Mouse (Mus musculus) bone marrow macrophage, adult 2 months (primary cell): ENCODE measurements around the gene Cnot2.

ENCODE experiments used
- CTCF ChIP-seq: IDR thresholded peaks from 2 replicates; pipeline ENCODE4 v1.5.1; 2012; ENCODE audit warnings: low read depth, mild to moderate bottlenecking, low read length, moderate library complexity
- POLR2A ChIP-seq: IDR thresholded peaks from 2 replicates; pipeline ENCODE4 v1.6.1; 2012; ENCODE audit warnings: mild to moderate bottlenecking, low read depth, low read length, borderline replicate concordance

GRCm38 (mm10) chr10:116473759-116474549, 107.4 kb downstream of the Cnot2 start, which contains the start of gene Kcnmb4:
- no peak for TF ChIP-seq CTCF
- no peak for TF ChIP-seq POLR2A
